Mouse (Mus musculus) embryonic facial prominence, embryonic 12.5 days (tissue): ENCODE measurements around the gene Syce3. TPM values are rescaled to one million over a fixed set of nuclear protein-coding genes. Genes with fewer than 3 reads are reported as not detected.

Experiments
- ATAC-seq: fragments of 200-750 bp; cut with Nextera tagmentation; 2 replicates; pipeline ENCODE4 v1.8.0; 2017; ENCODE audit not compliant: insufficient number of reproducible peaks, insufficient read depth, low FRiP score, low TSS enrichment
- H3K27ac ChIP-seq: fragments of 300-500 bp; sonication (generic); 2 replicates; pipeline ENCODE4 v1.5.1; 2016; ENCODE audit warnings: mild to moderate bottlenecking
- H3K27me3 ChIP-seq: fragments of 300-500 bp; sonication (generic); 2 replicates; pipeline ENCODE4 v1.6.1; 2016; ENCODE audit warnings: mild to moderate bottlenecking, moderate library complexity
- H3K36me3 ChIP-seq: fragments of 300-500 bp; sonication (generic); 2 replicates; pipeline ENCODE4 v1.6.1; 2016; ENCODE audit warnings: mild to moderate bottlenecking
- H3K4me1 ChIP-seq: fragments of 300-500 bp; sonication (generic); 2 replicates; pipeline ENCODE4 v1.6.1; 2016
- H3K4me2 ChIP-seq: fragments of 300-500 bp; sonication (generic); replicated peaks from 2 replicates; pipeline ENCODE4 v1.6.1; 2016; ENCODE audit warnings: mild to moderate bottlenecking, moderate library complexity
- H3K4me3 ChIP-seq: fragments of 300-500 bp; sonication (generic); 2 replicates; pipeline ENCODE4 v1.5.1; 2016; ENCODE audit warnings: mild to moderate bottlenecking
- H3K9ac ChIP-seq: fragments of 300-500 bp; sonication (generic); 2 replicates; pipeline ENCODE4 v1.6.1; 2016; ENCODE audit warnings: mild to moderate bottlenecking, moderate library complexity
- H3K9me3 ChIP-seq: fragments of 300-500 bp; sonication (generic); 2 replicates; pipeline ENCODE4 v1.6.1; 2016; ENCODE audit warnings: mild to moderate bottlenecking, moderate library complexity
- WGBS: fragments of 180-500 bp; shearing (Covaris S2); methylation state at CpG from one replicate; pipeline ENCODE4 v1.1.7; 2016; 5-methylcytosine and 5-hydroxymethylcytosine counted together
- polyA plus RNA-seq: library from polyadenylated mRNA; unstranded; fragments of >200 nt; fragmentation: Nextera tagmentation; extraction: Ambion mirVana; gene quantifications from 2 replicates; pipeline ENCODE4 v1.2.1, GENCODE M21; 2016

The Syce3 gene
- not detected in 2 replicates for polyA plus RNA-seq

DNA sequence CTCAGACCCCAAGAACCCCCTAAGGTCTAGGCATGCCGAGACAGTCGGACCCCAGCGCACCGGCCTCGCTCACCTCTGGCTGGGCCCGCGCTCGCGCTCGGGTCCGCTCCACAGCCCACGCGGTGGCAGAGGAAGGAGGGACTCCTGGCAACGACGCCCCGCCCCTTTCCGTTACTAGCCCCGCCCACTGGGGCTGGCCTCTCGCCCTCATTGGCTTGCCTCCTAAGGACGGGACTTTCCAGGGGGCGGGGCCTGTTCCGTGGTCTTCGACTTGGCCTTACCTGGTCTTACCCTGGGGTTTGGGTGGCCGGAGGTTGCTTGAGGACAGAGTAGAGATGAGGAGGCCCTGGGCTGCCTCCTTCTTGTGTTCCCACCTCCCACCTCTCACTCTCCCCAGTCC lies at the start of gene Syce3:
Gene Syce3 (minus strand): TSS at position 386 of the 400 bp plus-strand sequence.
- 0 out of 2 replicates have a peak, but pooled peaks cover 7% of the 10 kb centered on the region for H3K9me3 ChIP-seq
- H3K27ac ChIP-seq, result no peak within 1 kb of the TSS
- H3K4me2 ChIP-seq, result no peak within 1 kb of the TSS
- no peaks in the 10 kb centered on the region for H3K36me3 ChIP-seq
- ATAC-seq, result 0 out of 2 replicates have a peak, but pooled peaks have one; percentile 35
- H3K4me1 ChIP-seq, result no peaks in the 10 kb centered on the region
- 87% methylated on average over 24 of the region's 24 CpGs for WGBS
- H3K4me3 ChIP-seq, result no peak within 1 kb of the TSS
- H3K9ac ChIP-seq, result no peak within 1 kb of the TSS
- no peaks in the 10 kb centered on the region for H3K27me3 ChIP-seq

DNA sequence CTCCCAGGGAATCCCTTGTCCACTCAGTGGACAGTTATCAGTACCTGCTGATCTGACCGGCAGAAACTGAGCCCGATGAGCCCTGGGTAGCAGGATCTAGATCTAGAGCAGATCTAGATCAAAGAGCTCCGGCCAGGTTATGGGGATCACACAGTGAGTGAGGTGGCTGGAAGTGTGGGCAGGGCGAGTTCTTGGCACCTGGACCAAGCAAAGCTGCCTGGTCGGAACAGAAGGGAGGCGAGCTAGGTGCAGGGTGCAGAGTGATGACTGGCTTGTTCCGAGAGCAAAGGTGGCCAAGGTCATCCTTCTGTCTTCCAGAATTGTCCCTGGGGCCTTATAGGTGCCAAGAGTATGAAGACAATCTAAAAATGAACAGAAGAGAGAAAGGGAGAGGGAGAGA lies 49.5 kb upstream of the Syce3 start:
- H3K9me3 ChIP-seq, result no peaks in the 10 kb centered on the region
- 83% methylated on average over 7 of the region's 7 CpGs for WGBS
- H3K36me3 ChIP-seq, result no peaks in the 10 kb centered on the region

DNA sequence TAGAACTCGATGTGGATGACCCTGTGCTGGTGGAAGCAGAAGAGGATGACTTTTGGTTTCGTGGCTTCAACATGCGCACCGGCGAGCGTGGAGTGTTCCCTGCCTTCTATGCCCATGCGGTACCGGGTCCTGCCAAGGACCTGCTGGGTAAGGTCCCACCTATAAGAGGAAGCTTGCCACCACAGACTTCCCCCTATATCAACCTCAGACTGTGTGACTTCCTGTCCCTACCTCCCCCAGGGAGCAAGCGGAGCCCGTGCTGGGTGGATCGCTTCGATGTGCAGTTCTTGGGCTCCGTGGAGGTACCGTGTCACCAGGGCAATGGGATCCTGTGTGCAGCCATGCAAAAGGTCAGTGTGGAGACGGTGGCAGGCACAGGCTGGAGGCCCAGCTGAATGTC lies 48.6 kb upstream of the Syce3 start:
- Histone ChIP-seq H3K4me1 (peaks cover 6% of the 10 kb centered on the region), H3K4me2 (no peak overlapping the region), H3K9ac (no peak overlapping the region), H3K27ac (no peak overlapping the region), H3K4me3 (no peak overlapping the region), H3K9me3 (no peaks in the 10 kb centered on the region), H3K36me3 (no peaks in the 10 kb centered on the region), H3K27me3 (peaks cover 11% of the 10 kb centered on the region)
- ATAC-seq, result no peak
- 95% methylated on average over 15 of the region's 15 CpGs for WGBS

More for the DNA sequence above, 49.5 kb upstream of the Syce3 start:
- ATAC-seq, result no peak
- H3K4me3 ChIP-seq, result no peak overlapping the region
- no peak overlapping the region for H3K27ac ChIP-seq
- no peak overlapping the region for H3K4me2 ChIP-seq
- no peak overlapping the region for H3K9ac ChIP-seq
- no peaks in the 10 kb centered on the region for H3K4me1 ChIP-seq
- H3K27me3 ChIP-seq, result peaks cover 2% of the 10 kb centered on the region; the same call in 1 of the 2 replicates

DNA sequence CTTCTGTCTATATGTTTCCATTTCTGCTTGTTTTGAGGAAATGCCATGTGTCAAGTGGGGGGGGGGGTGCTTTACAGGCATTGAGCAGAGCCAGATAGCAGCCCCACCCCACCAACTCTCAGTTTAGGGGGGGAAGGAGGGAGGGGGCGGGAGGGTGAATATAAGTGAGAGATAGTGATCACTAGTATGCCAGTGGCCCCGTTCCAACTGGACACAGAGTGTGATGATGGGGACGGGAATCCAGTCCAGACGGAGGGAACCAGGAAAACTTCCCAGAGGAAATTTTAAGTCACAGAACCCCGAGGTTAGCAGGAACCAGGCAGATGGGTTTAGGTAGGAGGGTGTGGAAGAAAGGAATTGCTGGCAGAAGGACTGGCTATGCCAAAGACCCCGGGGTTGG lies 45.3 kb upstream of the Syce3 start:
- 74% methylated on average over 6 of the region's 6 CpGs for WGBS
- Histone ChIP-seq H3K9ac (no peak overlapping the region), H3K36me3 (no peaks in the 10 kb centered on the region), H3K4me3 (no peak overlapping the region), H3K27me3 (peaks cover 21% of the 10 kb centered on the region), H3K4me2 (no peak overlapping the region), H3K27ac (no peak overlapping the region), H3K9me3 (no peaks in the 10 kb centered on the region), H3K4me1 (peaks cover 12% of the 10 kb centered on the region)
- no peak for ATAC-seq

DNA sequence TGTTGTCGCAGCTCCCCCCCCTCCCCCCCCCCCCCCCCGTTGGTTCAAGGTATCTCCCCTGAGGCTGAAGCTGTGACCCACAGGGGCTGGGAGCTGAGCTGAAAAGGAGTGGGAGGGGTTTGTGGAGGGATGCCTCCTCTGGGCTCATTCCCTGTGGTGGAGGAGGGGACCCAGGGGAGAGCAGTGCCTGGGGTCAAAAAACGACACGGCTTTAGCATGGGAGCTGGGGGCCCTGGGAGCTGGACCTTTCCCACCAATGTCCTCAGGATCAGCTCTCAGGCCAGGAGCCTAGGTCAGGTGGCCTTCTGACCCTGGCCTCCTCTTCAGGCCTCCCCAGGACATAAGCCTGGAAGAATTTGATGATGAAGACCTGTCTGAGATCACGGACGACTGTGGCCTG lies 44.6 kb upstream of the Syce3 start:
- H3K4me2 ChIP-seq, result peak overlapping the region; percentile 98
- H3K9me3 ChIP-seq, result no peaks in the 10 kb centered on the region
- H3K4me3 ChIP-seq, result peak overlapping the region; percentile 61; the same call in 1 of the 2 replicates
- no peak overlapping the region for H3K27ac ChIP-seq
- H3K36me3 ChIP-seq, result no peaks in the 10 kb centered on the region
- 29% methylated on average over 4 of the region's 6 CpGs for WGBS
- H3K4me1 ChIP-seq, result peaks cover 12% of the 10 kb centered on the region
- H3K9ac ChIP-seq, result no peak overlapping the region
- peaks cover 21% of the 10 kb centered on the region for H3K27me3 ChIP-seq
- no peak for ATAC-seq

DNA sequence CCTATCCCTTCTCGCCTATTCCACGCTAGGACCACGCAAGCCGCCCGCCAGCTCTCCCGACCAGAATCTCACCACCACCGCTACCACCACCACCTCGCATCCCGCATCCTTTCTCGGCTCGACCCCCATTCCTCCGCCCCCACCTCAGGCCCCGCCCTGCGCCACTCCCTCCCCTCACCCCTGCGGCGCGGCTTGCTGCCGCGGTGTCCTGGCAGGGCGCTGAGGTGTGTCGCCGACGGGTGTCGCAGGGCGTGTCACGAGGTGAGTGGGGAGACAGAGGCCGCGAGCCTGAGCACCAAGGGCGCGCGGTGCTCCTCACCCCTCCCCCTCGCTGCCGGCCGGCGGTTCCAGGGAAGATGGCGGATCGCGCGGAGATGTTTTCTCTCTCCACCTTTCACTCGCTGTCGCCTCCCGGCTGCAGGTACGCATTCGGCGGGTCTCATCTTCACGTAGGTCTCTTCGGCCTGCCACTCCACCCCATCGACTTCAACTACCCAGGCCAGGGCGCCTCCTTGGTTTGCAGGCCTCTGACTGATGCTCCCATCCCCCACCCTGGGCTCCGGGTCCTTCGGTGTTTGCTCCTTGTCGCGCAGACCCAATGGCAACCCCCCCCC lies 43.7 kb upstream of the Syce3 start, which contains the start of gene Mapk8ip2:
Gene Mapk8ip2 (plus strand): TSS at position 49 of the 614 bp plus-strand sequence.
- H3K4me2 ChIP-seq, result peak within 1 kb of the TSS; percentile 98
- no peaks in the 10 kb centered on the region for H3K9me3 ChIP-seq
- peak within 1 kb of the TSS; percentile 61 for H3K4me3 ChIP-seq
- peak within 1 kb of the TSS; percentile 46; the same call in 1 of the 2 replicates for H3K9ac ChIP-seq
- no peak within 1 kb of the TSS for H3K27ac ChIP-seq
- H3K36me3 ChIP-seq, result no peaks in the 10 kb centered on the region
- peaks cover 21% of the 10 kb centered on the region for H3K27me3 ChIP-seq
- 0 out of 2 replicates have a peak, but pooled peaks have one; percentile 32 for ATAC-seq
- under 1% methylated on average over 52 of the region's 53 CpGs for WGBS
- peaks cover 12% of the 10 kb centered on the region for H3K4me1 ChIP-seq

DNA sequence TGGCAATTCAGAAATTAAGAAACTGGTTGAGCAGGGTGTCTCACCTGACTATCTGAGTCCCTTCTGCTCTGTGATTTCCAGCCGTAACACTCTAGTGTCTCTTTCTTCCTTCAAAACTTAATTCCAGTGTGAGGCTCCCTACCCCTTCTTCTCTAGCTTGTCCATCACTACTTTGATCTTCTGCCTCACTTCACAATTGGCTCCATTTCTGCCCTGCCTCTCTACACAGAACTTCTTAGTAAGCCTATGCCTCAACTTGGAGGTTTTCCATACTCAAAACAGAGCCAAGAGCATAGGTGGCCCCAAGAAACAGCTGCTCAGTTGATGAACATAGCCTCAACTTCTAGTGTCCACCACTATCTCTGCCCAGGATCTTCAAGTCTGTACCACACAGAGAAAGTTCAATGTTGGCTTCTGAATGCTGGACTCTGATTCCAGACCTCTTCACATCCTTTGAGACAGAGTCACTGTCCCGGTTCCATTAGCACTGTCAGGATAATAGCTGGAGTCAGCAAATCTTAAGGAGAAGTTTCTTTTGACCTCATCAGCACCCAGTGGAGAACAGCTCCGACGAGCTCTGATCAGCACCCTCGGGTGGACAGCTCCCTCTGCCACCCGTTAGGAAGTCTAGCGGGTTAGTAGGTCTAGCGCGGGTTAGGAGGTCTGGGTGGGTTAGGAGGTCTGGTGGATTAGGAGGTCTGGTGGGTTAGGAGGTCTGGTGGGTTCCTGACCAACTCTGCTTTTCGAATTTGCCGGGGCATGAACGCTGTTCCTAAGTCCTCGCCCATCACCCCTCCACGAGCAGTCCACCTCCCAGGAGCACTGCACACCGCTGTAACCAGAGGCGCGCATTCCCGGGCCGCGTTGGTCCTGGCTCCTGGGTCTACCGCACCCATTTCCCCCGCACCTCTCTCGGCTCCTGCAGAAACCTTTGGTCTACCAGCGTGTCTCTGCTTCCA lies 42.9 kb upstream of the Syce3 start:
- Histone ChIP-seq H3K4me3 (peak overlapping the region; percentile 61), H3K4me2 (peak overlapping the region; percentile 98), H3K36me3 (no peaks in the 10 kb centered on the region), H3K9ac (no peak overlapping the region), H3K27me3 (peaks cover 21% of the 10 kb centered on the region), H3K4me1 (peaks cover 12% of the 10 kb centered on the region), H3K9me3 (no peaks in the 10 kb centered on the region), H3K27ac (no peak overlapping the region)
- peak; percentile 32; the same call in 1 of the 2 replicates for ATAC-seq
- 4% methylated on average over 24 of the region's 24 CpGs for WGBS

DNA sequence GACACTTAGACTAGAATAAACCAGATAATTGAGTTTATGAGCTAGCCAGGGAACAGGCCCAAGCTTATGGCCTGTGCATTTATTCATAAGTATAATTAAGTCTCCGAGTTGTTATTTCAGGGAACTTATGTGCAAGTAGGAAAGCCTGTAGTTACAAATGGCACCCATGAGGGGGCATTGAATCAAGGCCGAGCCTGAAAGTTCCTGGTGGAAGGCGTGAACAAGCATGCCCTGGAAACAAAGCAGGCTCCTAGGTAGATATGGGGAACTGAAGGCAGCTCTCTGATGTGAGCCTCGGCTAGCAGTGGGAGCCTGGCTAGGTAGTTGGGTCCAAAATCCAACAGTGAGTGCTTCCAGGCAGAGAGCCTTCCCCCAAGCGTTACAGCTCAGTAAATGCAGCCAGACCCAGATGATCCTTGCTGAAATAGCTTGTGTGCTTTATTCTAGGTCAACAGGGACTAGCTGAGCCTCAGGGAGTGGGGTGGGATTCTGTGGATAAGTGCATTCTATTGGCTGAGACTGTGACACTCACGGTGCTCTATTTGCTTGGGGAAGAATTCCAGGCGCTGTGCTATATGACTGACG lies 32.3 kb upstream of the Syce3 start:
- Histone ChIP-seq H3K27me3 (no peaks in the 10 kb centered on the region), H3K36me3 (no peaks in the 10 kb centered on the region), H3K4me2 (no peak overlapping the region), H3K4me1 (no peaks in the 10 kb centered on the region), H3K9me3 (no peaks in the 10 kb centered on the region), H3K9ac (no peak overlapping the region), H3K27ac (no peak overlapping the region), H3K4me3 (no peak overlapping the region)
- 46% methylated on average over 8 of the region's 8 CpGs for WGBS
- ATAC-seq, result no peak

DNA sequence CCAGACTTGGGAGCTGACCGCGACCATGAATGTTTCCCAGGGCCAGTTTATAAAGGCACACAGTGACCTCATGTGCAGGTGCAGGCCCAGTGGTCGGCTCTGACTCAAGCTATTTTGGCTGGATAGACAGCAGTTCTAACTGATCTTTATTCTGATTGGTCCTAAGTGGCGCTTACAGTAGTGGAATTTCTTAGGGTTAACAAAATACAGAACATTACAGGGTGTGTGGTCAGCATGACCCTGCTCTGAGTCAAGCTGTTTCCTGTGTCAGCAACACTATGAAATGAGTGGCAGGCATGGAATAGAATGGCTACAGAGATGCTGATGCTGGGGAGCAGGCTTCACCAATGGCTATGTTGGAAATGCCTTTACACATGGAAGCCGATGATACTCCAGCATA lies 25.6 kb upstream of the Syce3 start:
- Histone ChIP-seq H3K4me1 (no peaks in the 10 kb centered on the region), H3K9ac (no peak overlapping the region), H3K4me2 (no peak overlapping the region), H3K27me3 (no peaks in the 10 kb centered on the region), H3K9me3 (no peaks in the 10 kb centered on the region), H3K27ac (no peak overlapping the region), H3K36me3 (no peaks in the 10 kb centered on the region), H3K4me3 (no peak overlapping the region)
- WGBS, result 85% methylated on average over 5 of the region's 5 CpGs
- ATAC-seq, result no peak

DNA sequence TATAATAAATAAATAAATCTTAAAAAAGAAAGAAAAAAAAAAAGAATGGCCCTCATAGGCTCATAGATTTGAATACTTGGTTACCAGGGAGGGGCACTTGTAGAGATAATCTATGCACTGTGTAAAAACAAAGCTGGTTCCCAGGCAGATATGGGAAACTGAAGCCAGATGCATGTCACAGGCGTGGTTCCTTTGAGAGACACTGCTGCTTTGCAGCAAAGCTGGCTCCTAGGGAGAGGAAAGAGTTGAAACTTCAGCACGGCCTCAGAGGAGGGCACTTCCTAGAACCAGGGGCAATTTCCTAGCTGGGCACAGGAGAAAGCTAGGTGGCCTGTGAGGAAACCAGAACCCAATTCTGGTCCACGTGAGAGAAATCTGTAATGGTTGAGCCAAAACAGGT lies 23.8 kb upstream of the Syce3 start:
- Histone ChIP-seq H3K9me3 (no peaks in the 10 kb centered on the region), H3K36me3 (no peaks in the 10 kb centered on the region), H3K27ac (no peak overlapping the region), H3K4me1 (0 out of 2 replicates have a peak, but pooled peaks cover 3% of the 10 kb centered on the region), H3K27me3 (no peaks in the 10 kb centered on the region), H3K4me3 (no peak overlapping the region), H3K4me2 (no peak overlapping the region), H3K9ac (no peak overlapping the region)
- 59% methylated on average over 3 of the region's 3 CpGs for WGBS
- no peak for ATAC-seq

DNA sequence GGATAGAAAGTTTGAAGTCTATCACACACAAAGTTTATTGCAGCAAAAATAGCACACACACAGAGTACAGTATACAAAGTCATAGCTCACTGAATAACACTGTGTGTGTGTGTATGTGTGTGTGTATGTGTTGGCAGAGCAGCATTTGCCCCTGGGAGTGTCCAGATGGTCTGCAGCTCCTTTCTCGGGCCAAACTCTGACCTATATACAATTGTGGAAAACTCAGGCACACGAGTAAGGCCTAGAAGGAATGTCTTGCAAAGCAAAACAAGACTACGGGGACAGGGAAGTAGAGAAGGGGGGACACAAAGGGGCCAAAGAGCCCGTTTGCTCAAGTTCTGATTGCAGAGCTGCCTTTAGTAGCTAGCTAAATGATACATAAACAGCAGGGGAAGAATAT lies 22.6 kb upstream of the Syce3 start:
- peaks cover 9% of the 10 kb centered on the region for H3K4me1 ChIP-seq
- no peak overlapping the region for H3K4me3 ChIP-seq
- ATAC-seq, result no peak
- H3K36me3 ChIP-seq, result no peaks in the 10 kb centered on the region
- H3K27me3 ChIP-seq, result no peaks in the 10 kb centered on the region
- no peak overlapping the region for H3K27ac ChIP-seq
- H3K4me2 ChIP-seq, result no peak overlapping the region
- H3K9me3 ChIP-seq, result no peaks in the 10 kb centered on the region
- H3K9ac ChIP-seq, result no peak overlapping the region
- WGBS, result 73% methylated on average over 4 of the region's 4 CpGs
